Mouse (Mus musculus) kidney, adult 2 months (tissue): Measurements from ENCODE around the gene Dusp1. TPM values are rescaled to one million over a fixed set of nuclear protein-coding genes. Genes with fewer than 3 reads are reported as not detected.
A peak's percentile ranks its signal among the peaks of the same experiment; 100 is the strongest.

Source experiments
- DNase-seq: peaks from one replicate; pipeline ENCODE4 v3.0.0; 2021
- H3K27ac ChIP-seq: fragments of 200-500 bp; 2 replicates; pipeline ENCODE4 v1.5.1; 2012; ENCODE audit warnings: low read depth, low read length, control low read depth, inconsistent platforms; ENCODE audit not compliant: insufficient read depth
- H3K27me3 ChIP-seq: fragments of 200-500 bp; replicated peaks from 2 replicates; pipeline ENCODE4 v1.6.1; 2012; ENCODE audit warnings: mild to moderate bottlenecking, moderate library complexity, low read length, inconsistent platforms; ENCODE audit not compliant: control insufficient read depth, insufficient read depth
- H3K36me3 ChIP-seq: fragments of 200-500 bp; 2 replicates; pipeline ENCODE4 v1.6.1; 2012; ENCODE audit warnings: mild to moderate bottlenecking, moderate library complexity, low read length, inconsistent platforms; ENCODE audit not compliant: control insufficient read depth, insufficient read depth
- H3K4me1 ChIP-seq: fragments of 200-500 bp; 2 replicates; pipeline ENCODE4 v1.6.1; 2011; ENCODE audit warnings: low read length; ENCODE audit not compliant: control insufficient read depth, insufficient read depth
- H3K4me3 ChIP-seq: fragments of 200-500 bp; 2 replicates; pipeline ENCODE4 v1.5.1; 2011; ENCODE audit warnings: mild to moderate bottlenecking, low read depth, low read length, control low read depth; ENCODE audit not compliant: insufficient read depth
- CTCF ChIP-seq: fragments of 200-500 bp; conservative IDR thresholded peaks from 2 replicates; pipeline ENCODE4 v1.5.1; 2011; ENCODE audit warnings: low read depth, mild to moderate bottlenecking, control low read depth, low read length, moderate library complexity, mixed read lengths; ENCODE audit not compliant: insufficient read depth, insufficient read length
- POLR2A ChIP-seq: fragments of 200-500 bp; IDR thresholded peaks from one replicate; pipeline ENCODE4 v1.6.1; 2011; ENCODE audit warnings: low read depth, low read length, control low read depth
- WGBS: fragments of 180-500 bp; shearing (Covaris S2); methylation state at CpG from one replicate; pipeline ENCODE4 v1.1.7; 2018; 5-methylcytosine and 5-hydroxymethylcytosine counted together
- polyA plus RNA-seq: library from polyadenylated mRNA; depleted of rRNA; stranded (reverse); fragments of >200 nt; gene quantifications from 2 replicates; pipeline ENCODE4 v1.2.3, GENCODE M21; 2012

Gene Dusp1
- polyA plus RNA-seq, 1 experiment = 52.4 TPM

DNA sequence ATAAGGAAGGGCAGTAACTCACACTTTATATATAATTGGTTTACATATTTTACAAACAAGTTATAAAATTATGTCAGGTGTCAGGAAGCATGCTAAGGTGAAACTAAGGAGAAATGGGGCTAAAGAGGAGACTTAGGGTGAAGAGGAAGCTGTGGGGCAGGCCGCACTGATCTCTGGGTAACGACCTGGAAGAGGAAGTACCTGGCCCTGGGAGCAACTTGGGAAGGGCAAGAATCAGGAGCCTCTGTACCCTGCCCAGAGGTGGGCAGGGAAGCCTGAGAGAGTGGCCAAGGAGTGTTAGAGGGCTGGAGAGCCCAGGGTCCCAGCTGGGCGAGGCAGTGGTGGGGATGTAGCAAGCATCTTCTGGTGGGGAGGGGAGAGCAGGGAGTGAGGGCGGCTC lies 81.0 kb downstream of the Dusp1 start:
- Histone ChIP-seq H3K27me3 (no peaks in the 10 kb centered on the region), H3K36me3 (no peaks in the 10 kb centered on the region), H3K4me3 (no peak overlapping the region), H3K4me1 (no peaks in the 10 kb centered on the region), H3K27ac (no peak overlapping the region)
- DNase-seq = no peak
- 89% methylated on average over 4 of the region's 4 CpGs for WGBS
- TF ChIP-seq CTCF (no peak), POLR2A (no peak)

DNA sequence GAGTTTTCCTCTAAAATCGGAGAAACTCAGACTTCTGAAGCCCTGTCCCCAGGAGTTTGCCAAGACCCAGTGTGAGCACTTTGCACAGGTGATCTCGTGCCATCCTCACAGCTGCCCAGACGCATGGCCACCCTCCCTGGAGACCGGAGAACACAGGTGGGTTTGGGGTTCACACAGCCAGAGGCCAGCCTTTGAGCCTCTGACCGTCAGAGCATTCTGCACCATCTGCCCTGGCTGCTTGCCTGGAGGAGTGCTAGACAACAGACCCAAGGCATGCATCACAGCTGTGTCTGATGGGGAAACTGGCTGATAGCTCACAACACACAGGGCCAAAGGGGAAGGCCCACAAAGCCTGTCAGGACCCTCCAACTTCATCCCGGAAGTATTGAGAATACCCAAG lies 82.3 kb downstream of the Dusp1 start:
- DNase-seq = no peak

GRCm38 (mm10) chr17:26478672-26479071 lies 83.3 kb downstream of the Dusp1 start:
- WGBS = 84% methylated on average over 4 of the region's 4 CpGs
- TF ChIP-seq POLR2A (no peak), CTCF (no peak)
- Histone ChIP-seq H3K4me1 (no peaks in the 10 kb centered on the region), H3K36me3 (no peaks in the 10 kb centered on the region), H3K27me3 (no peaks in the 10 kb centered on the region), H3K27ac (no peak overlapping the region), H3K4me3 (no peak overlapping the region)
- DNase-seq = no peak

More for the DNA sequence above, 82.3 kb downstream of the Dusp1 start:
- WGBS = 86% methylated on average over 6 of the region's 6 CpGs
- no peak for TF ChIP-seq POLR2A
- no peak for TF ChIP-seq CTCF
- Histone ChIP-seq H3K4me1 (no peaks in the 10 kb centered on the region), H3K4me3 (no peak overlapping the region), H3K27me3 (no peaks in the 10 kb centered on the region), H3K36me3 (no peaks in the 10 kb centered on the region), H3K27ac (no peak overlapping the region)

GRCm38 (mm10) chr17:26476871-26477270 lies 85.1 kb downstream of the Dusp1 start:
- Histone ChIP-seq H3K36me3 (no peaks in the 10 kb centered on the region), H3K27me3 (no peaks in the 10 kb centered on the region), H3K4me1 (no peaks in the 10 kb centered on the region), H3K27ac (no peak overlapping the region), H3K4me3 (no peak overlapping the region)
- WGBS = 59% methylated on average over 6 of the region's 6 CpGs
- TF ChIP-seq CTCF (no peak), POLR2A (no peak)
- no peak for DNase-seq

DNA sequence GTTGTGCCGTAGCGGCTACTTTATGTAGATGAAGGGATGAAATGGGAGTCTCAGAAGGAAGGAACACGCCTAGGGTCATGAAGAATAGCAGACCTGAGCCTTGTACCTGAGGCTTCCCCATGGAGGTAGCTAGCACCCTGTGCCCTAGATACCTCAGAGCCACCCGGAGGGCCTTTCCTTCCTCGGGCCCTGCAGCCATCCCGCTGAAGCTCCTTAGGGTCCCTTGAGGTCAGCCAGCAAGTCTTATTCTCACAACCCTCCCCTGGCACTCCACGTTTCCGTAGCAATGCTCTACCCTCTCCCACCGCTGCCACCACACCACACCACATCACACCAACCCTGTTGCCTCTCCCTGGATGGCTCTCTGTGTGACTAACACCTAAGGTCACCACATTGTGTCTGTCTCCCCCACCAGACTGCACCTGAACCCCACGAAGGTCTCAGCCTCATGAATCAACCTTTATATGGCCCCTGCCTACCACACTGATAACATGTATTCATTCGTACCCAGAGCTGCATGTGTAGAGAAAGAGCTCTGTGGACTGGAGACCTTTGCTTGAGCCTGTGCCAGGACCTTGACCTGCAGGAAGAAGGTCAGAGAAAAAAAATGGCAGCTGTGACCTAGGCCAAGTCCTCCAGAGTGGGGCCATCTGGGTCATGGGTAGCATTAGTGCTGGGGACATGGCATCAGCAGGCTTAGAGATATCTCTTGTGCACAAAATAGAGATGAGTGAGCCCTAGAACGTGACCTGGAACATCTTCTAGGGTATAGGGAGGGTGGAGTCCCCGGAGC lies 93.6 kb downstream of the Dusp1 start:
- Histone ChIP-seq H3K27me3 (no peaks in the 10 kb centered on the region), H3K36me3 (no peaks in the 10 kb centered on the region), H3K27ac (no peak overlapping the region), H3K4me3 (no peak overlapping the region), H3K4me1 (peaks cover 6% of the 10 kb centered on the region)
- WGBS = 91% methylated on average over 13 of the region's 13 CpGs
- TF ChIP-seq CTCF = no peak
- TF ChIP-seq POLR2A = no peak
- DNase-seq = peak; percentile 17

- H3K4me1 ChIP-seq = peaks cover 11% of the 10 kb centered on the region
- H3K27ac ChIP-seq = no peak overlapping the region
- peak; percentile 27 for DNase-seq
- TF ChIP-seq CTCF (no peak), POLR2A (no peak)
- H3K4me3 ChIP-seq = no peak overlapping the region
- no peaks in the 10 kb centered on the region for H3K36me3 ChIP-seq
- no peaks in the 10 kb centered on the region for H3K27me3 ChIP-seq
- WGBS = 83% methylated on average over 4 of the region's 4 CpGs
Observed at GRCm38 (mm10) chr17:26467619-26468018, 94.3 kb downstream of the Dusp1 start.

- Histone ChIP-seq H3K27me3 (no peaks in the 10 kb centered on the region), H3K27ac (peak overlapping the region; percentile 96)
- DNase-seq = peak; percentile 89
Observed at GRCm38 (mm10) chr17:26466741-26467150, 95.2 kb downstream of the Dusp1 start.

More at GRCm38 (mm10) chr17:26466741-26467150, 95.2 kb downstream of the Dusp1 start:
- WGBS = 15% methylated on average over 4 of the region's 4 CpGs
- Histone ChIP-seq H3K4me3 (no peak overlapping the region), H3K36me3 (no peaks in the 10 kb centered on the region), H3K4me1 (peaks cover 11% of the 10 kb centered on the region)
- TF ChIP-seq POLR2A = no peak
- peak; percentile 88 for TF ChIP-seq CTCF
